Mouse (Mus musculus) brown adipose tissue, adult 24 weeks (tissue): ENCODE measurements around the gene Hoxa1. TPM values are rescaled to one million over a fixed set of nuclear protein-coding genes. Genes with fewer than 3 reads are reported as not detected.

Experiments
- H3K27ac ChIP-seq: fragments of 200-500 bp; replicated peaks from 2 replicates; pipeline ENCODE4 v1.5.1; 2012; ENCODE audit warnings: low read depth, mild to moderate bottlenecking, low read length
- H3K4me1 ChIP-seq: fragments of 200-500 bp; 2 replicates; pipeline ENCODE4 v1.6.1; 2012; ENCODE audit warnings: low read length, mixed read lengths; ENCODE audit not compliant: control insufficient read depth, insufficient read depth, insufficient read length
- H3K4me3 ChIP-seq: fragments of 200-500 bp; 2 replicates; pipeline ENCODE4 v1.5.1; 2012; ENCODE audit warnings: low read depth, mild to moderate bottlenecking, low read length, moderate library complexity; ENCODE audit not compliant: insufficient read depth
- polyA plus RNA-seq: library from polyadenylated mRNA; stranded (reverse); fragments of >200 nt; gene quantifications from 2 replicates; pipeline ENCODE4 v1.2.4, GENCODE M21; 2012; ENCODE audit not compliant: missing spikeins, insufficient read depth, insufficient read length

Hoxa1 gene
- polyA plus RNA-seq, 1 experiment, result 0.99 TPM

- Histone ChIP-seq H3K4me3 (0 out of 2 replicates have a peak overlapping the region, but pooled peaks have one; percentile 13), H3K27ac (peak overlapping the region; percentile 21), H3K4me1 (peaks cover 6% of the 10 kb centered on the region)
Observed at GRCm38 (mm10) chr6:52197271-52197670, 39.2 kb upstream of the Hoxa1 start.

GRCm38 (mm10) chr6:52196811-52197210 is 38.7 kb upstream of the Hoxa1 start:
- H3K27ac ChIP-seq, result peak overlapping the region; percentile 15; the same call in 1 of the 2 replicates
- H3K4me3 ChIP-seq, result 0 out of 2 replicates have a peak overlapping the region, but pooled peaks have one; percentile 13
- peaks cover 8% of the 10 kb centered on the region for H3K4me1 ChIP-seq

- Histone ChIP-seq H3K4me3 (no peak overlapping the region), H3K27ac (no peak overlapping the region), H3K4me1 (peaks cover 14% of the 10 kb centered on the region)
Observed at GRCm38 (mm10) chr6:52194690-52195089, 36.6 kb upstream of the Hoxa1 start.

GRCm38 (mm10) chr6:52191860-52192550 is 33.9 kb upstream of the Hoxa1 start:
- H3K27ac ChIP-seq, result peak overlapping the region; percentile 73
- peaks cover 15% of the 10 kb centered on the region for H3K4me1 ChIP-seq
- H3K4me3 ChIP-seq, result peak overlapping the region; percentile 98

GRCm38 (mm10) chr6:52190906-52191810 is 33.0 kb upstream of the Hoxa1 start, which contains the start of gene Hoxa4:
Gene Hoxa4, minus strand, starts transcription at chr6:52191753.
- H3K27ac ChIP-seq, result peak within 1 kb of the TSS; percentile 93
- H3K4me3 ChIP-seq, result peak within 1 kb of the TSS; percentile 98
- peaks cover 15% of the 10 kb centered on the region for H3K4me1 ChIP-seq

GRCm38 (mm10) chr6:52190410-52190809 is 32.3 kb upstream of the Hoxa1 start:
- H3K27ac ChIP-seq, result peak overlapping the region; percentile 93
- H3K4me3 ChIP-seq, result peak overlapping the region; percentile 85
- peaks cover 17% of the 10 kb centered on the region for H3K4me1 ChIP-seq

GRCm38 (mm10) chr6:52189909-52190308 is 31.8 kb upstream of the Hoxa1 start:
- H3K4me1 ChIP-seq, result peaks cover 17% of the 10 kb centered on the region
- peak overlapping the region; percentile 85 for H3K4me3 ChIP-seq
- H3K27ac ChIP-seq, result peak overlapping the region; percentile 93

GRCm38 (mm10) chr6:52189172-52189591 is 31.1 kb upstream of the Hoxa1 start:
- Histone ChIP-seq H3K27ac (peak overlapping the region; percentile 73), H3K4me3 (peak overlapping the region; percentile 13; the same call in 1 of the 2 replicates), H3K4me1 (peaks cover 22% of the 10 kb centered on the region)

- Histone ChIP-seq H3K27ac (no peak overlapping the region), H3K4me1 (peaks cover 24% of the 10 kb centered on the region)
Observed at GRCm38 (mm10) chr6:52186500-52186899, 28.4 kb upstream of the Hoxa1 start.

GRCm38 (mm10) chr6:52185834-52186233 is 27.7 kb upstream of the Hoxa1 start:
- 0 out of 2 replicates have a peak overlapping the region, but pooled peaks have one; percentile 16 for H3K27ac ChIP-seq
- H3K4me1 ChIP-seq, result peaks cover 28% of the 10 kb centered on the region

More at GRCm38 (mm10) chr6:52186500-52186899, 28.4 kb upstream of the Hoxa1 start:
- H3K4me3 ChIP-seq, result no peak overlapping the region

GRCm38 (mm10) chr6:52185222-52185621 is 27.1 kb upstream of the Hoxa1 start:
- peak overlapping the region; percentile 51 for H3K4me3 ChIP-seq
- H3K27ac ChIP-seq, result peak overlapping the region; percentile 16
- H3K4me1 ChIP-seq, result peaks cover 29% of the 10 kb centered on the region

More at GRCm38 (mm10) chr6:52185834-52186233, 27.7 kb upstream of the Hoxa1 start:
- no peak overlapping the region for H3K4me3 ChIP-seq

- Histone ChIP-seq H3K27ac (no peak overlapping the region), H3K4me1 (peaks cover 25% of the 10 kb centered on the region), H3K4me3 (no peak overlapping the region)
Observed at GRCm38 (mm10) chr6:52184668-52185067, 26.6 kb upstream of the Hoxa1 start.

- Histone ChIP-seq H3K4me3 (peak overlapping the region; percentile 23; the same call in 1 of the 2 replicates), H3K27ac (no peak overlapping the region; the same call in 1 of the 2 replicates), H3K4me1 (peaks cover 28% of the 10 kb centered on the region)
Observed at GRCm38 (mm10) chr6:52183311-52184080, 25.4 kb upstream of the Hoxa1 start.

- peaks cover 30% of the 10 kb centered on the region for H3K4me1 ChIP-seq
- peak overlapping the region; percentile 23; the same call in 1 of the 2 replicates for H3K4me3 ChIP-seq
- H3K27ac ChIP-seq, result no peak overlapping the region
Observed at GRCm38 (mm10) chr6:52182793-52183192, 24.7 kb upstream of the Hoxa1 start.
